In the genomic region with DNA sequence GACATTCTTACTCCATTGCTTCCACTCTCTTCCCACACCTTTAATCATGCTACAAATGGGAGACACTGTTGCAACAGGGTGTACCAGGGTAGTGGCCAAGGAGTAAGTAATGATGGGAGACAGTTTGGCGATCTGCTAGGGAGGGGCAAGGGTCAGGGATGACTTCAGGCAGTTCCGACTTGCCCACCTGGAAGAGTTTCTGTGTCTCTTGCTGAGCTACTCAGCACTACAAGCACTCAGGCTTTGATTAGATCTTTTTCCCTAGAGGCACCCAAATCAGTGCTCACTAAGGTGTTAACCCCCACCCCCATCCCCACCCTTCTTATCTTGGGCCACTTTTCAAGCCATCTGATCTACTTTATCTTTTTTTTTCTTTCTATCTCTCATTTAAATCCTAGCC, we compare ENCODE assay signal across 10 mouse cellular contexts.
"Had no signal": no experiment of that assay in that cellular context is flagged by ENCODE, and none has a peak within 500 bp of the region (broad histone marks: within the 10 kb centered on the region; RNA-seq: fewer than 3 reads in every experiment).

No protein-coding gene starts in this region.

- H3K27me3 ChIP-seq: limb, embryonic 15.5 days; lung, embryonic 15.5 days; neural tube, embryonic 12.5 days; stomach, embryonic 15.5 days had no signal

- H3K36me3 ChIP-seq: limb, embryonic 15.5 days; lung, embryonic 15.5 days; neural tube, embryonic 12.5 days; stomach, embryonic 15.5 days had no signal

- H3K9me3 ChIP-seq: limb, embryonic 15.5 days; liver, embryonic 12.5 days; lung, embryonic 15.5 days; stomach, embryonic 15.5 days had no signal

- DNase-seq: kidney, adult 2 months; layer of hippocampus, adult 9-11 months; lung, postnatal 14 days; midbrain, embryonic 14.5 days; thymus, adult 2 months had no signal

- H3K9ac ChIP-seq: limb, embryonic 15.5 days; stomach, embryonic 15.5 days had no signal

- ATAC-seq: liver, embryonic 12.5 days had no signal
